Mouse (Mus musculus) cortical plate, adult 2 months (tissue): Measurements from ENCODE around the gene Ak5. TPM values are rescaled to one million over a fixed set of nuclear protein-coding genes. Genes with fewer than 3 reads are reported as not detected.

Experiments
- H3K27ac ChIP-seq: fragments of 200-500 bp; 2 replicates; pipeline ENCODE4 v1.5.1; 2012; ENCODE audit warnings: low read length, control low read depth, inconsistent platforms; ENCODE audit not compliant: insufficient read depth
- H3K4me1 ChIP-seq: fragments of 200-500 bp; 2 replicates; pipeline ENCODE4 v1.6.1; 2011; ENCODE audit warnings: low read length; ENCODE audit not compliant: control insufficient read depth, insufficient read depth
- H3K4me3 ChIP-seq: fragments of 200-500 bp; 2 replicates; pipeline ENCODE4 v1.5.1; 2011; ENCODE audit warnings: mild to moderate bottlenecking, low read length, control low read depth; ENCODE audit not compliant: insufficient read depth
- CTCF ChIP-seq: fragments of 200-500 bp; IDR thresholded peaks from 2 replicates; pipeline ENCODE4 v1.5.1; 2011; ENCODE audit warnings: mild to moderate bottlenecking, control low read depth, low read length; ENCODE audit not compliant: insufficient read depth; ENCODE audit errors: extremely low read depth
- POLR2A ChIP-seq: fragments of 200-500 bp; IDR thresholded peaks from 2 replicates; pipeline ENCODE4 v1.6.1; 2011; ENCODE audit warnings: mild to moderate bottlenecking, low read length, control low read depth; ENCODE audit not compliant: insufficient read depth; ENCODE audit errors: extremely low read depth
- polyA plus RNA-seq: library from polyadenylated mRNA; depleted of rRNA; stranded (reverse); fragments of >200 nt; gene quantifications from 2 replicates; pipeline ENCODE4 v1.2.3, GENCODE M21; 2012

The Ak5 gene
- polyA plus RNA-seq, 1 experiment, result 53.8 TPM

GRCm38 (mm10) chr3:152475894-152476293, 192.3 kb downstream of the Ak5 start:
- Histone ChIP-seq H3K27ac (no peak overlapping the region), H3K4me1 (no peaks in the 10 kb centered on the region), H3K4me3 (no peak overlapping the region)
- TF ChIP-seq POLR2A, result no peak
- TF ChIP-seq CTCF, result no peak

GRCm38 (mm10) chr3:152475278-152475669, 192.9 kb downstream of the Ak5 start:
- no peak overlapping the region for H3K27ac ChIP-seq
- TF ChIP-seq POLR2A, result no peak
- TF ChIP-seq CTCF, result no peak
- H3K4me3 ChIP-seq, result no peak overlapping the region
- H3K4me1 ChIP-seq, result no peaks in the 10 kb centered on the region

- H3K27ac ChIP-seq, result no peak overlapping the region
- no peak overlapping the region for H3K4me3 ChIP-seq
- H3K4me1 ChIP-seq, result no peaks in the 10 kb centered on the region
- no peak for TF ChIP-seq POLR2A
- TF ChIP-seq CTCF, result peak; percentile 84
These were observed 193.4 kb downstream of the Ak5 start for GRCm38 (mm10) chr3:152474582-152475277.

- Histone ChIP-seq H3K27ac (no peak overlapping the region), H3K4me3 (no peak overlapping the region), H3K4me1 (no peaks in the 10 kb centered on the region)
- TF ChIP-seq CTCF (no peak), POLR2A (no peak)
These were observed 195.5 kb downstream of the Ak5 start for GRCm38 (mm10) chr3:152472676-152473075.

- Histone ChIP-seq H3K4me3 (no peak overlapping the region), H3K4me1 (no peaks in the 10 kb centered on the region), H3K27ac (no peak overlapping the region)
- TF ChIP-seq CTCF (no peak), POLR2A (no peak)
These were observed 197.8 kb downstream of the Ak5 start for GRCm38 (mm10) chr3:152470347-152470746.

- H3K4me1 ChIP-seq, result no peaks in the 10 kb centered on the region
- no peak overlapping the region for H3K4me3 ChIP-seq
- no peak overlapping the region for H3K27ac ChIP-seq
These were observed 198.5 kb downstream of the Ak5 start for GRCm38 (mm10) chr3:152469423-152470200.

GRCm38 (mm10) chr3:152468569-152469041, 199.6 kb downstream of the Ak5 start:
- TF ChIP-seq CTCF (no peak), POLR2A (no peak)
- Histone ChIP-seq H3K4me3 (no peak overlapping the region), H3K27ac (no peak overlapping the region), H3K4me1 (no peaks in the 10 kb centered on the region)

More at GRCm38 (mm10) chr3:152469423-152470200, 198.5 kb downstream of the Ak5 start:
- no peak for TF ChIP-seq POLR2A

GRCm38 (mm10) chr3:152468032-152468431, 200.1 kb downstream of the Ak5 start:
- Histone ChIP-seq H3K4me1 (no peaks in the 10 kb centered on the region), H3K4me3 (no peak overlapping the region), H3K27ac (no peak overlapping the region)
- TF ChIP-seq POLR2A (no peak), CTCF (no peak)

- Histone ChIP-seq H3K4me1 (peaks cover under 1% of the 10 kb centered on the region), H3K4me3 (no peak overlapping the region), H3K27ac (no peak overlapping the region)
- TF ChIP-seq CTCF, result no peak
- no peak for TF ChIP-seq POLR2A
These were observed 200.8 kb downstream of the Ak5 start for GRCm38 (mm10) chr3:152467312-152467711.

GRCm38 (mm10) chr3:152466849-152467248, 201.3 kb downstream of the Ak5 start:
- TF ChIP-seq CTCF (no peak), POLR2A (no peak)

More at GRCm38 (mm10) chr3:152466849-152467248, 201.3 kb downstream of the Ak5 start:
- Histone ChIP-seq H3K27ac (no peak overlapping the region), H3K4me1 (peaks cover 3% of the 10 kb centered on the region), H3K4me3 (no peak overlapping the region)
